Mouse (Mus musculus): ENCODE measurements around the gene Olfr364-ps1. TPM values are rescaled to one million over a fixed set of nuclear protein-coding genes. Genes with fewer than 3 reads are reported as not detected.

The Olfr364-ps1 gene
- not detected in 2 replicates for polyA plus RNA-seq (2012; rRNA removed)

GRCm38 (mm10) chr2:37139022-37139421 lies at the start of gene Olfr364-ps1:
Gene Olfr364-ps1 (plus strand): TSS chr2:37139322.
- TF ChIP-seq POLR2A (IDR thresholded peaks at IDR 0.05; ENCODE audit: borderline replicate concordance, insufficient read depth, low read length) = no peak
- TF ChIP-seq CTCF (IDR thresholded peaks at IDR 0.05; ENCODE audit: borderline replicate concordance, insufficient read depth, low read depth, low read length) = no peak
- 81% methylated on average over 3 of the region's 3 CpGs for WGBS
- DNase-seq = no peak
- Histone ChIP-seq H3K27ac (ENCODE audit: insufficient read depth, low read length) (no peak within 1 kb of the TSS), H3K4me1 (ENCODE audit: control insufficient read depth, insufficient read depth, low read length) (no peaks in the 10 kb centered on the region), H3K27me3 (ENCODE audit: control insufficient read depth, insufficient read depth, low read length) (no peaks in the 10 kb centered on the region), H3K4me3 (replicated peaks; ENCODE audit: insufficient read depth, low read depth, low read length) (no peak within 1 kb of the TSS)

GRCm38 (mm10) chr2:37117810-37118209 lies 21.3 kb upstream of the Olfr364-ps1 start, which contains the start of gene Olfr362:
Gene Olfr362 (minus strand): TSS chr2:37117910.
- WGBS = 97% methylated on average over 1 of the region's 1 CpGs
- Histone ChIP-seq H3K27me3 (ENCODE audit: control insufficient read depth, insufficient read depth, low read length) (no peaks in the 10 kb centered on the region), H3K4me3 (replicated peaks; ENCODE audit: insufficient read depth, low read depth, low read length) (no peak within 1 kb of the TSS), H3K4me1 (ENCODE audit: control insufficient read depth, insufficient read depth, low read length) (no peaks in the 10 kb centered on the region), H3K27ac (ENCODE audit: insufficient read depth, low read length) (no peak within 1 kb of the TSS)
- DNase-seq = no peak
- TF ChIP-seq CTCF (IDR thresholded peaks at IDR 0.05; ENCODE audit: borderline replicate concordance, insufficient read depth, low read depth, low read length) (no peak), POLR2A (IDR thresholded peaks at IDR 0.05; ENCODE audit: borderline replicate concordance, insufficient read depth, low read length) (no peak)

GRCm38 (mm10) chr2:37187898-37188297 lies 48.8 kb downstream of the Olfr364-ps1 start, which contains the start of gene Olfr365:
Gene Olfr365 (plus strand): TSS chr2:37188198.
- TF ChIP-seq CTCF (IDR thresholded peaks at IDR 0.05; ENCODE audit: borderline replicate concordance, insufficient read depth, low read depth, low read length) (no peak), POLR2A (IDR thresholded peaks at IDR 0.05; ENCODE audit: borderline replicate concordance, insufficient read depth, low read length) (no peak)
- Histone ChIP-seq H3K27me3 (ENCODE audit: control insufficient read depth, insufficient read depth, low read length) (no peaks in the 10 kb centered on the region), H3K4me1 (ENCODE audit: control insufficient read depth, insufficient read depth, low read length) (no peaks in the 10 kb centered on the region), H3K27ac (ENCODE audit: insufficient read depth, low read length) (no peak within 1 kb of the TSS), H3K4me3 (replicated peaks; ENCODE audit: insufficient read depth, low read depth, low read length) (no peak within 1 kb of the TSS)
- WGBS = 72% methylated on average over 3 of the region's 3 CpGs
- no peak for DNase-seq

Other genes with a start within 250 kb of the Olfr364-ps1 start
- gene Olfr353, start 246.4 kb upstream of the Olfr364-ps1 start, polyA plus RNA-seq (2012; rRNA removed) = not detected in 2 replicates
- gene Olfr354, start 233.6 kb upstream of the Olfr364-ps1 start, polyA plus RNA-seq (2012; rRNA removed) = not detected in 2 replicates
- gene Olfr355, start 210.4 kb upstream of the Olfr364-ps1 start, polyA plus RNA-seq (2012; rRNA removed) = not detected in 2 replicates
- not detected in 2 replicates for gene Olfr356, start 202.2 kb upstream of the Olfr364-ps1 start, polyA plus RNA-seq (2012; rRNA removed)
- gene Olfr357, start 145.5 kb upstream of the Olfr364-ps1 start, polyA plus RNA-seq (2012; rRNA removed) = not detected in 2 replicates
- not detected in 2 replicates for gene Olfr358, start 130.0 kb upstream of the Olfr364-ps1 start, polyA plus RNA-seq (2012; rRNA removed)
- not detected in 2 replicates for gene Olfr360, start 73.6 kb upstream of the Olfr364-ps1 start, polyA plus RNA-seq (2012; rRNA removed)
- gene Olfr361, start 50.0 kb upstream of the Olfr364-ps1 start, polyA plus RNA-seq (2012; rRNA removed) = not detected in 2 replicates
- gene Olfr362, start 21.4 kb upstream of the Olfr364-ps1 start, polyA plus RNA-seq (2012; rRNA removed) = not detected in 2 replicates
- gene Olfr365, start 48.9 kb downstream of the Olfr364-ps1 start, polyA plus RNA-seq (2012; rRNA removed) = not detected in 2 replicates
- not detected in 2 replicates for gene Olfr366, start 72.3 kb downstream of the Olfr364-ps1 start, polyA plus RNA-seq (2012; rRNA removed)
- not detected in 2 replicates for gene Olfr368, start 187.2 kb downstream of the Olfr364-ps1 start, polyA plus RNA-seq (2012; rRNA removed)
- gene Pdcl, start 220.0 kb downstream of the Olfr364-ps1 start, polyA plus RNA-seq (2012; rRNA removed) = 31.0 and 33.7 TPM in 2 replicates